Mouse (Mus musculus): ENCODE data around the gene Gm12394. TPM values are rescaled to one million over a fixed set of nuclear protein-coding genes. Genes with fewer than 3 reads are reported as not detected.
"Not testable (repeated sequence)": the region's sequence is repeated elsewhere in the genome, so short reads cannot be mapped to it uniquely, and the experiment has no call there.

The Gm12394 gene
- polyA plus RNA-seq, 1 experiment from 2014 or later: 0.09 TPM

DNA sequence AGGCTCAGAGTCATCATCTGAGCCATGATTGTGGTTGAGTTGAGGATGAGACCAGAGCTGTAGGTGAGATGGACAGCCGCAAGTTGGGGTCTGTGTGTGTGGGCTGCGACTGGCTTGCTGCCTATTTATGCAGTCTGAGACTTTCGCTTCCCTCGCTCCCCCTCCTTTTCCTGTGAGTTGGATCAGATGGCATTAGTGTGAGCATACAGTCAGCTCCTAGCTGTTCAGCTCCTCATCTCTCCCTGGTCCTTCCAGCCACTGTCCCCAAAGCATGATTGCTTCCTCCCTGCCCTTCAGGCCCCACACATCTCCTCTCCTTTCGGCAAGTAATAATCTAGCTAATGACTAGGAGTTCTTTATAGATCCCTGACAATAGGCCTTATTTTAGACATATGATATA is 82.7 kb downstream of the Gm12394 start, which contains the start of gene Ccl21a:
Gene Ccl21a, minus strand, starts transcription at position 101 of the 400 bp plus-strand sequence.
- WGBS: no CpG with 5 or more reads among the region's 5 CpGs
- not testable (repeated sequence) for H3K27ac ChIP-seq; H3K27me3 ChIP-seq (replicated peaks); H3K9me3 ChIP-seq; H3K4me1 ChIP-seq (replicated peaks); H3K36me3 ChIP-seq; H3K9ac ChIP-seq; H3K4me2 ChIP-seq (replicated peaks); ATAC-seq; H3K4me3 ChIP-seq (replicated peaks)

- H3K4me2 ChIP-seq (replicated peaks); H3K9me3 ChIP-seq; H3K4me3 ChIP-seq (replicated peaks); ATAC-seq; H3K36me3 ChIP-seq; H3K27ac ChIP-seq; H3K9ac ChIP-seq; H3K4me1 ChIP-seq (replicated peaks); H3K27me3 ChIP-seq (replicated peaks): not testable (repeated sequence)
- WGBS: no CpG with 5 or more reads among the region's 6 CpGs
Measured at GRCm38 (mm10) chr4:42756477-42756876, 100.1 kb downstream of the Gm12394 start, which contains the start of gene Ccl19. Gene Ccl19 (minus strand): TSS chr4:42756577.

DNA sequence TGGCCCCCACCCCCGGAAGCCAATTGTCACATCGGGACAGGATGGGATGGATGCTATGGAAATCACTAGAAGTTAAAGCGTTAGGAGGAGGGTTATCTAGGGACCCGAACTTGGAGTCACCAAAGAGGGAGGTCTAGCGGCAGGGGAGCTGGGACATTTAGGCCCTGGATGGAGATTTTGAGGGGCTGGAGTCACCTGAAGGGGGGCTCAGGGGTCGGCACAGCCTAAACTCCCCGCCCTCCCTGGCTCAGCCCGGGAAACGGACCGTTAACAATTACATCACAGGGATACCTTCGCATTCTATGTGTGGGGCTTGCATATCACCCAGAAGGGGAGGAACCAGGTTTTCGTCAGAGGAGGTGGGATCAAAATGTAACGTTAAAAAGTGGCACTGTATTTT is 121.3 kb downstream of the Gm12394 start, which contains the start of gene 4930578G10Rik:
Gene 4930578G10Rik, plus strand, starts transcription at position 301 of the 400 bp plus-strand sequence.
- not testable (repeated sequence) for ATAC-seq

More for the DNA sequence above, 121.3 kb downstream of the Gm12394 start, which contains the start of gene 4930578G10Rik:
- not testable (repeated sequence) for H3K9ac ChIP-seq; H3K27ac ChIP-seq; H3K4me2 ChIP-seq (replicated peaks); H3K36me3 ChIP-seq; H3K4me1 ChIP-seq (replicated peaks); H3K4me3 ChIP-seq (replicated peaks); H3K27me3 ChIP-seq (replicated peaks); H3K9me3 ChIP-seq
- WGBS: no CpG with 5 or more reads among the region's 13 CpGs

Other genes with a start within 250 kb of the Gm12394 start
- gene Gm10591, start 244.6 kb downstream of the Gm12394 start, polyA plus RNA-seq (2015; fragmentation: Nextera tagmentation; extraction: Ambion mirVana): not detected in 2 replicates
- 0.58 TPM in 1 of 2 replicates, not detected in the other for gene Gm2564, start 227.1 kb downstream of the Gm12394 start, polyA plus RNA-seq (2015; fragmentation: Nextera tagmentation; extraction: Ambion mirVana)
- not detected in 2 replicates for gene Ccl27b, start 201.5 kb downstream of the Gm12394 start, polyA plus RNA-seq (2015; fragmentation: Nextera tagmentation; extraction: Ambion mirVana)
- gene Il11ra2, start 194.9 kb downstream of the Gm12394 start, polyA plus RNA-seq (2015; fragmentation: Nextera tagmentation; extraction: Ambion mirVana): not detected in 2 replicates
- gene 4930578G10Rik, start 121.2 kb downstream of the Gm12394 start, polyA plus RNA-seq (2015; fragmentation: Nextera tagmentation; extraction: Ambion mirVana): 0.30 TPM in 1 of 2 replicates, not detected in the other
- gene Ccl19, start 100.2 kb downstream of the Gm12394 start, polyA plus RNA-seq (2015; fragmentation: Nextera tagmentation; extraction: Ambion mirVana): not detected in 2 replicates
- 85.7 and 88.1 TPM in 2 replicates for gene Ccl21a, start 82.8 kb downstream of the Gm12394 start, polyA plus RNA-seq (2015; fragmentation: Nextera tagmentation; extraction: Ambion mirVana)
- gene Fam205a1, start 2.9 kb downstream of the Gm12394 start, polyA plus RNA-seq (2015; fragmentation: Nextera tagmentation; extraction: Ambion mirVana): not detected in 2 replicates
- 0.30 and 0.60 TPM in 2 replicates for gene Fam205c, start 17.5 kb upstream of the Gm12394 start, polyA plus RNA-seq (2015; fragmentation: Nextera tagmentation; extraction: Ambion mirVana)
- 0.82 and 1.6 TPM in 2 replicates for gene Phf24, start 59.9 kb upstream of the Gm12394 start, polyA plus RNA-seq (2015; fragmentation: Nextera tagmentation; extraction: Ambion mirVana)
- gene Dnajb5, start 93.0 kb upstream of the Gm12394 start, polyA plus RNA-seq (2015; fragmentation: Nextera tagmentation; extraction: Ambion mirVana): 7.3 and 8.4 TPM in 2 replicates
- 0.28 and 0.33 TPM in 2 replicates for gene 1700022I11Rik, start 112.8 kb upstream of the Gm12394 start, polyA plus RNA-seq (2015; fragmentation: Nextera tagmentation; extraction: Ambion mirVana)
- 461 and 483 TPM in 2 replicates for gene Vcp, start 143.7 kb upstream of the Gm12394 start, polyA plus RNA-seq (2015; fragmentation: Nextera tagmentation; extraction: Ambion mirVana)
- gene Fancg, start 153.7 kb upstream of the Gm12394 start, polyA plus RNA-seq (2015; fragmentation: Nextera tagmentation; extraction: Ambion mirVana): 15.0 and 15.2 TPM in 2 replicates
- gene Pigo, start 169.0 kb upstream of the Gm12394 start, polyA plus RNA-seq (2015; fragmentation: Nextera tagmentation; extraction: Ambion mirVana): 22.9 and 28.2 TPM in 2 replicates
- gene Stoml2, start 174.9 kb upstream of the Gm12394 start, polyA plus RNA-seq (2015; fragmentation: Nextera tagmentation; extraction: Ambion mirVana): 318 and 334 TPM in 2 replicates
- gene Fam214b, start 189.4 kb upstream of the Gm12394 start, polyA plus RNA-seq (2015; fragmentation: Nextera tagmentation; extraction: Ambion mirVana): 7.8 and 7.9 TPM in 2 replicates
- 6.0 and 6.1 TPM in 2 replicates for gene Unc13b, start 202.2 kb upstream of the Gm12394 start, polyA plus RNA-seq (2015; fragmentation: Nextera tagmentation; extraction: Ambion mirVana)

Data from intestine, embryonic 15.5 days (tissue).